Mouse (Mus musculus) lung, adult 2 months (tissue): ENCODE data around the gene Trim69.

Experiments
- CTCF ChIP-seq: fragments of 200-500 bp; IDR thresholded peaks from 2 replicates; pipeline ENCODE4 v1.5.1; 2011; ENCODE audit warnings: mild to moderate bottlenecking, low read length, control low read depth; ENCODE audit not compliant: insufficient read depth
- POLR2A ChIP-seq: fragments of 200-500 bp; IDR thresholded peaks from 2 replicates; pipeline ENCODE4 v1.6.1; 2011; ENCODE audit warnings: low read depth, mild to moderate bottlenecking, control low read depth, low read length, borderline replicate concordance; ENCODE audit errors: extremely low read depth

DNA sequence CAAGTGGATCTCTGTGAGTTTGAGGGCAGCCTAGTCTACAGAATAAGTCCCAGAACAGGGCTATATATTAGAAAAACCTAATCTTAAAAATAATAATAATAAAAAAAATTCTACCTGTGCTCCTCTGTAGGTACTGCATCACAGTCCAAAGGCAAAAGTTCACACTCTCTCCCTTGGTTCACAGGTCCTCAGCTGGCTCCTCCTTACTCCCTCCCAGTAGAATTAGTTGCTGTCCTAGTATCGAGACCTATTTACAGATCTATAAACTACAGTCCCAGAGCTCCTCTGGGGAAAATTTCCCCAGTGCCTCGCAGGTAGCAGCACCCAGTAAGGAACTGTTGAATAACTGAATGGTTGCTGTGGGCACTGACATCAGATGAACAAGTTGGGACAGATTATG, 19.7 kb upstream of the Trim69 start:
- TF ChIP-seq POLR2A (no peak), CTCF (no peak)
